Comparison of ENCODE assay signal across 18 mouse cellular contexts in the genomic region with DNA sequence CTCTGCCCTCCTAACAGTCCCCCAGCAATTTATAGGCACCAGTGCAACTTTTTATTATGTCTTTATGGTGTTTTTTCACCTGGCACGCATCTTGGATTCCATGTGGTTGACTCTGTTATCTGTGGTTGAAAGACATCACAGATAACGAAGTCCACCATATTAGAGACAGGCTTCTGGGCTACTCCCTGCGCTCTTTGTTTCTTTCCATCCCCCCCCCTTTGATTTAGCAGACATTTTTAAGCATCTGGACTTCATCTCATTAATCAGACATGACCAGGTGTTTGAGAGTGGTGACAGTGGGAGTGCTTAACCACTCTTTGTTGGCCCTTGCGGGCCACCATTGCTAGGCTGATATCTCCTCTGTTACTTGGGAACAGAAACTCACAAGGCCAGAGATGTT.
DNase-seq lines count a peak whose midpoint lies in the region; ATAC-seq and TF ChIP-seq lines count a peak whose summit lies in the region.
"Had no signal": no experiment of that assay in that cellular context is flagged by ENCODE, and none has a peak within 500 bp of the region (broad histone marks: within the 10 kb centered on the region; RNA-seq: fewer than 3 reads in every experiment).

No protein-coding gene starts in this region.

- TF ChIP-seq POLR2A in limb, embryonic 14.5 days (IDR thresholded peaks at IDR 0.05; ENCODE audit: borderline replicate concordance, extremely low read depth, insufficient read depth, insufficient read length) = no peak

- no peak overlapping the region for H3K9ac ChIP-seq in heart, embryonic 16.5 days (ENCODE audit: low read length)
- no peak overlapping the region for H3K9ac ChIP-seq in heart, embryonic 11.5 days (ENCODE audit: low read depth, low read length)
- no peak overlapping the region for H3K9ac ChIP-seq in limb, embryonic 14.5 days (ENCODE audit: low read depth, low read length, severe bottlenecking)
- H3K9ac ChIP-seq: embryonic facial prominence, embryonic 12.5 days; forebrain, embryonic 12.5 days; midbrain, embryonic 13.5 days had no signal

- WGBS in heart, embryonic 16.5 days = 41% methylated on average over 4 of the region's 4 CpGs
- WGBS in heart, embryonic 11.5 days (ENCODE audit: insufficient replicate concordance) = 26% methylated on average over 4 of the region's 4 CpGs
- 13% methylated on average over 4 of the region's 4 CpGs for WGBS in limb, embryonic 14.5 days

- H3K27ac ChIP-seq in heart, embryonic 16.5 days (ENCODE audit: low read length) = peak overlapping the region; percentile 12; the same call in 1 of the 2 replicates
- H3K27ac ChIP-seq in heart, embryonic 11.5 days (ENCODE audit: low read depth, low read length) = no peak overlapping the region
- no peak overlapping the region for H3K27ac ChIP-seq in limb, embryonic 14.5 days (replicated peaks; ENCODE audit: low read depth, low read length)
- H3K27ac ChIP-seq: embryonic facial prominence, embryonic 12.5 days; forebrain, embryonic 12.5 days; midbrain, embryonic 13.5 days had no signal

- no peak overlapping the region for H3K4me2 ChIP-seq in heart, embryonic 16.5 days (ENCODE audit: low read depth, low read length)
- H3K4me2 ChIP-seq in heart, embryonic 11.5 days = no peak overlapping the region; the same call in 1 of the 2 replicates
- H3K4me2 ChIP-seq in limb, embryonic 14.5 days (replicated peaks; ENCODE audit: low read depth, low read length, severe bottlenecking) = no peak overlapping the region
- H3K4me2 ChIP-seq: embryonic facial prominence, embryonic 12.5 days; forebrain, embryonic 12.5 days; midbrain, embryonic 13.5 days had no signal

- 0 out of 2 replicates have a peak, but pooled peaks cover 8% of the 10 kb centered on the region for H3K9me3 ChIP-seq in heart, embryonic 16.5 days (replicated peaks; ENCODE audit: control insufficient read depth, low read length)
- peaks cover 11% of the 10 kb centered on the region for H3K9me3 ChIP-seq in heart, embryonic 11.5 days (replicated peaks; ENCODE audit: control insufficient read depth, low read length)
- 0 out of 2 replicates have a peak, but pooled peaks cover 6% of the 10 kb centered on the region for H3K9me3 ChIP-seq in limb, embryonic 14.5 days (ENCODE audit: control insufficient read depth, low read length)
- H3K9me3 ChIP-seq: G1E had no signal

- H3K36me3 ChIP-seq in heart, embryonic 16.5 days (ENCODE audit: control insufficient read depth, insufficient read depth) = no peaks in the 10 kb centered on the region
- H3K36me3 ChIP-seq in heart, embryonic 11.5 days (ENCODE audit: control insufficient read depth, insufficient read depth, low read length) = no peaks in the 10 kb centered on the region
- H3K36me3 ChIP-seq in limb, embryonic 14.5 days (ENCODE audit: control insufficient read depth, insufficient read depth, low read length) = no peaks in the 10 kb centered on the region
- H3K36me3 ChIP-seq: embryonic facial prominence, embryonic 12.5 days; forebrain, embryonic 12.5 days; G1E; midbrain, embryonic 13.5 days had no signal

- H3K4me3 ChIP-seq in heart, embryonic 16.5 days (ENCODE audit: low read length) = no peak overlapping the region
- no peak overlapping the region for H3K4me3 ChIP-seq in heart, embryonic 11.5 days (ENCODE audit: low read depth, low read length)
- no peak overlapping the region for H3K4me3 ChIP-seq in limb, embryonic 14.5 days (replicated peaks; ENCODE audit: low read length)
- H3K4me3 ChIP-seq: embryonic facial prominence, embryonic 12.5 days; forebrain, embryonic 12.5 days; midbrain, embryonic 13.5 days had no signal

- DNase-seq in 3T3-L1 (ENCODE audit: low read depth, low spot score) = peak; percentile 24
- peak; percentile 46 for DNase-seq in embryo, embryonic 9.5 days (ENCODE audit: extremely low spot score)
- peak; percentile 39 for DNase-seq in limb, embryonic 14.5 days (ENCODE audit: low spot score)
- DNase-seq in gastrocnemius, adult 18-20 months (ENCODE audit: low spot score) = no peak
- DNase-seq in thymus, postnatal 4 days = no peak
- DNase-seq: cerebellum, adult 9-10 months; heart, postnatal 10 days; kidney, adult 2 months; lung, adult 18-20 months; right cerebral cortex, adult 18-20 months; thymus, postnatal 25 days had no signal

- peaks cover 2% of the 10 kb centered on the region for H3K27me3 ChIP-seq in heart, embryonic 16.5 days (ENCODE audit: control insufficient read depth, insufficient read depth, low read length)
- H3K27me3 ChIP-seq in heart, embryonic 11.5 days (ENCODE audit: control insufficient read depth, insufficient read depth, low read length) = peaks cover 5% of the 10 kb centered on the region; the same call in 1 of the 2 replicates
- no peaks in the 10 kb centered on the region for H3K27me3 ChIP-seq in limb, embryonic 14.5 days (ENCODE audit: control insufficient read depth, insufficient read depth, low read length)
- H3K27me3 ChIP-seq: embryonic facial prominence, embryonic 12.5 days had no signal

- no peak for ATAC-seq in heart, embryonic 16.5 days (replicated peaks; ENCODE audit: extremely low read depth, insufficient read depth, low FRiP score)
- no peak for ATAC-seq in heart, embryonic 11.5 days (replicated peaks; ENCODE audit: insufficient number of reproducible peaks, low FRiP score, low TSS enrichment)
- no peak for ATAC-seq in limb, embryonic 14.5 days (ENCODE audit: low FRiP score, low read depth)
- no peak for ATAC-seq in granulocyte monocyte progenitor cell, adult 5-6 weeks (replicated peaks; ENCODE audit: poor library complexity, severe bottlenecking)
- ATAC-seq: midbrain, embryonic 13.5 days had no signal

- H3K4me1 ChIP-seq in heart, embryonic 16.5 days (ENCODE audit: control insufficient read depth, insufficient read depth, low read length) = peaks cover 12% of the 10 kb centered on the region
- H3K4me1 ChIP-seq in heart, embryonic 11.5 days (ENCODE audit: control insufficient read depth, insufficient read depth, low read length) = peaks cover 23% of the 10 kb centered on the region
- peaks cover 25% of the 10 kb centered on the region for H3K4me1 ChIP-seq in limb, embryonic 14.5 days (ENCODE audit: control insufficient read depth, insufficient read depth, low read length)

Comparison
In these comparisons a context has a peak if more than half of its experiments do, and no peak if none do; other contexts are left out.
1. DNase-seq: peak in 3T3-L1 (single experiment), embryo, embryonic 9.5 days (single experiment) and limb, embryonic 14.5 days (single experiment); none in gastrocnemius, adult 18-20 months (single experiment) and thymus, postnatal 4 days (single experiment).